Mouse (Mus musculus) c-Kit-positive CD71-positive TER-119-positive erythroid progenitor cells, embryonic 14.5 days (primary cell): Measurements from ENCODE around the gene Csrnp3.

Experiments used
- DNase-seq: peaks from one replicate; pipeline ENCODE4 v3.0.0-alpha.2; 2013; ENCODE audit warnings: low spot score

Gene Csrnp3

DNA sequence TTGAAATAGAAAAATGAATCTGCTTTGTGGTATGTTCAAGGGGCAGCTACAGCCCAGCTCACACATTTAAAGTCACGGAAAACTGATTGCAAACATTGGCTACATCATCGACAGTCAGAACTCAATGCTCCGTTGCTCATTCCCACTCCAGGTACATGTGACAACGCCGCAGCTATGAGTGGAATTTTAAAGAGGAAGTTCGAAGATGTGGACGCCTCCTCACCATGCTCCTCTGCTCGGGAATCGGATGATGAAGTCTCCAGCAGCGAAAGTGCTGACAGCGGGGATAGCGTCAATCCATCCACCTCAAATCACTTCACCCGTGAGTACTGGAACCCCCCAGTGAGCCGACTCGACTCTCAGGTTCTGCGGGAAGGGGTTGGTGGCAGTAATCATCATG lies 103.2 kb downstream of the Csrnp3 start:
- no peak for DNase-seq

DNA sequence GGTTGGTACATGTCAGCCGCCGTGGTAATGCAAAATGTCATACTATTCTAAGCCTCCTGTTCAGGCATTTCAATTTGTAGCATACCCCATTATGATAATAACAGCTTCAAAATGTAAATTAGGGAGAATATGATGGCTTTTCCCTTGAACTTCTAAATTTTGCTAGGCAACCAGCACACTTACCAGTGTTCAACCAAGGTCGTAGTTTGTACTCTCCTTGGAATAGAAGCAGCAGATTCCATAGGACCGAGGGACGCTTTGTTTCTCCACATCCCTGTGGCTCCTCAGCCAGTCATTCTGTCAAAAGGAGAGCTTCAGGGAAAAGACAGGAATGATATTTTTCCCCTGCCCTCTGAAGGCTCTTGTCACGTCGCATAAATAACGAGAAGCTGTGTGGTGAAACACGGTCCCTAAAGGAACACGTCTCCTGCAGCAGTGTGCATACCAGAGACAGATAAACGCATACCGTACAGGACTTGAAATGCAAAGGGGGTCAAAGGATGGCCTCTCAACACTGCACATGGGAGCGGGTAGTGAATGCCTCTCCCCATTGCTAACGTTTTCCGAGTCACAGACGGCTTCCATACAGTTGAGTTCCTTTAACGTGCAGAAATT lies 108.3 kb downstream of the Csrnp3 start:
- no peak for DNase-seq

DNA sequence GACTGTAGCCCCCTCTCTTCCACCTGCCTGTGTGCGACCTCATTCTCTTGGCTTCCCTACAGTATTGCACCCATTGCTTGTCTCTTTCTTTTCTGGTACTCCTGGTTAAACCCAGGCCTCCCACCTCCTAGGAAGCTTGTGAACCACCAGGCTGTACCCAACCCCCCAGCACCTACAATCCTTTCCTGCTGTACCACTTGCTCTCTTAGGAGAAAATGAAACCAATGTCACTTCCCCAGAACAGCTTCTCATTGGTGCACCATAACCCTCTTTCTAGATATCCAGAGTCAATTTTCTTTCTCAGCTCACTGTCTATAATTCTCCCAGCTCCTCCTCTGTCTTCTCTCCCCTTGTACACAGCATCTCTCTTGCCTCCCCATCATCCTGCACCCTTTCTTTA lies 110.2 kb downstream of the Csrnp3 start:
- no peak for DNase-seq

DNA sequence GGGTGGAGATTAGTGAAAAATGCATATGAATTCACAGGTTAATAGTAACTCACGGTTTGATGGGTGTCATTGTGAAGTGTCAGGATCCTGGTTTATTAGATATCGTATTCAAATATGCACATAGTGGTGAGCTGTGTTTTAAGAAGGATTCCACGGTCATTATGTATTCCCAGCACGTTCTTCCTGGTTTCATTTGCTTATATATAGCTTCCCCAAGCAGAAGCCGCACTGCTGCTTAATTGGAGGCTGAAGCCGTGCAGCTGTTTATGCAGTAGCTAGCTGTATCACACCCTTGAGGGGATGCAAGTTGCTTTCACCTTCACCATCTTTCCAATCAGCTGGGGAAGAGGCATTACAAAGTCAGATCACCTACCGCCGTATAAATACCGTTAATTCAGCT lies 111.2 kb downstream of the Csrnp3 start:
- DNase-seq = no peak

DNA sequence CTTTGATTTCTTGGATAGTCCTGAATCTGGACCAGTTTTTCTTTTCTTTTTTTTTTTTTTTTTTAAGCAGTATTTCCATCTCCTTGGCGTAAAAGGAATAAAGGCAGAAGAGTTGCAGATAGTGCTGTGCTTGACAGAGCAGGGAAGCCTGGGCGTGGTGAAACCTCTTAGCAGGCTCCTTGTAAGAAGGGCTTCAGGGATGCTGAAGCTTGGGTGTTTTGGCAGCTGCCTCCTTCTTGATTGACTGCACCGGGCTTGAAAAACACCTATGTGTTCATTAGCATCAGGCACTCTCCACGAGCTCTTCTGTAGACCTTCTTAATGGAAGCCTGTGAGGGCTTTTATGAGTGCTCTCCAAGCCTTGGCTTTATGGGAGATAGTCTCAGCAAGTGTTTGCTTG lies 117.9 kb downstream of the Csrnp3 start:
- DNase-seq = no peak

DNA sequence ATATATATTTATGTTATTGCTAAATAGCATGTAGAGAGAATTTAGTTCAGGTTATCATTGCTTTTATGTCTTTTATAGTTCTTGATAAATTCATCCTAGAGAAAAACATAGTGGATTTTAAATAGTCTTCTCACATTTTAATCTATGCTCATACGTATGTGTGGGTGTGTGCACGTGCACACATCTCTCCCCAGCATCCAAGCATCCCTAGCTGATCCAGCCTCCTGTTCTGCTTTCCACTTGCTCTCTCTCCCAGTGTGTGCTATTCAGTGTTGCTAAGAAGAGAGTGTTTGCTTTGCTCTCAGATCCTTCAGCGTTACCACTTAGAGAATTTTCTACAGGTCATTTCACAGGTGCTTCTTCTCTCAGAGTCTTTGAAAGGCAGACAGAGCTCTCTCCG lies 123.2 kb downstream of the Csrnp3 start:
- no peak for DNase-seq

DNA sequence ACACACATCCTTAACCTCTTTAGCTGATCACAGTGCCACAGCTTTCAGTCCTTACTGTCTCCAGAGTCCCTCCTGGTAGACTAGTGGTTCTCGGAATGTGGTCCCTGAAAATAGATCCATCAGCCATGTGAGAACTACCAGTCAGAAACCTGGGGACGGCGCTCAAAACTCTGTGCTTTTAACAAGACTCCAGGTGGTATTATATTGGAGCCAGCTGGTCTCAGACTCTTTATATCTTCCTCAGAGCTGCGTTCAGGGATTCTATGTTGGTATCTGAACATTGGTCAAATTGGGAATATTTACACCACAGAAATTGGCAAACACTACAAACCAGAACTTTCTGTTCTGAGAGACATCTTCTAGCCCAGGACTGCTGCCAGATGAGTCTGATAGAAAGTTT lies 128.3 kb downstream of the Csrnp3 start:
- no peak for DNase-seq

DNA sequence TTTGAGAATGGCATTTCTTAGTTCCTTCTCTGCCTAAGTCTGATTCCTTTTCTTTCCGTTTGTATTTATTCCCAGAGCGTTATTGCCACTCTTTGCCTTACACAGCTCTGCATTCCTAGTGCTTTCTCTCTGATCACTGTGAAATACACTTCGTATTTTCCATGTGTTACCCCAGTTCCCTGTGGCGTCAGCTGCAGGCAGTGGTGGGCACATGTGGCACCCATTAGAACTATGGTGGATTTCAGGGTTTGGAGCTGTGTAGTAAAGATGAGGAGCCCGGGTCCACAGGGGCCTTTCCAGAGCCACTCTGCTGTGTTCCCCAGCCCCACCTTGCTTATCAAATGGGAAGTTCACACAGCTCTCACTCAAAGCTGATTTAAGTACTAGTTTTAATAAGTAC lies 129.8 kb downstream of the Csrnp3 start:
- DNase-seq = no peak

DNA sequence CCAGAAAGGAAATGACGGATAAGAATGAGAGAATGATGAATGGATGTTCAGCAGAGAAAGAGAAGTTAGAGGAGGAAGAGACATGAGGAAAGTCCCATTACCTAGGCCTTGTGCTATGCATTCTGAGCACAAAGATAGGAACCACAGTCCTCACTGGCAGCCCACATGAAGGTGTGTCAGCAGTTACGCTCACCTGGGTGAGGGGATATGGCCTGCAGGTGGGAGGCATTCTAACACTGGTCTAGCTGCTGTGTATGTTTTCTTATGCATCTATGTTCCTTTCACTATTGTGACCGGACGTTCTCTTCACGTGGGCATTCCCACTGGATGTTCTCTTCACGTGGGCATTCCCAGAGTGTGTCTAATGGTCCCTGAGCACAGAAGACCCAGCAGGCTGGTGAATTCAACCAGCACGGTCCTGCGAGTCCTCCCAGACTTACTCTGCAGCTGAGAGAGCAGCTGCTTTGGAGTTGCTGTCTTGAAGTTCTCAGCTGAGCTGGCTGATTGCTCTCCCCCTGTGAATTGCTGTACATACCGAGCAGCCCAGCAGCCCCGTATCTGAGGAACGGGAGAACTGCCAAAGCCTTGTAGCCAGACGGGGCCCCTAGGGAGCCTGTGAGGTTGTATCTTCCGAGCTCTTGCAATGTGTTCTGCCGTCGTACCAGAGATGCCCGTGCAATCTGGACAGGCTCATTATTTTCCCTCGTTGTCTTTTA lies 133.9 kb downstream of the Csrnp3 start:
- DNase-seq = no peak

DNA sequence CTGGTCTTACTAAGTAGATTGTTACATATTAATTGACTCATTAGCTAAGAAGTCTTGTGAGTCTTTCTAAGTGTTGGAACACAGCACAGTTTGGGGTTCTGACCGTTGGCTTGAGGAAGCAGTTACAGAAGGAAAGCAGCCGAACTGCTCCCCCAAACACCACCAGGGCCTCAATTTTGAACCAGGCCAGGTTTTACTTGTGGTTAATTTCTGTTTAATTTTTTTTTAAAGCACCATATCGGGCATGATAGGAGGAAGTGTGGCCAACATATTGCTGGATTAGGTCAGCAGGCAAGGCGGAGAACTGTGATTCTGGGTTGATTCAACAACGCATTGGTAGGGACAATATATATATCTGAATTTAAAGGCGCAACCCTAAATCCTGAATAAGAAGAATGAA lies 135.9 kb downstream of the Csrnp3 start:
- DNase-seq = no peak

DNA sequence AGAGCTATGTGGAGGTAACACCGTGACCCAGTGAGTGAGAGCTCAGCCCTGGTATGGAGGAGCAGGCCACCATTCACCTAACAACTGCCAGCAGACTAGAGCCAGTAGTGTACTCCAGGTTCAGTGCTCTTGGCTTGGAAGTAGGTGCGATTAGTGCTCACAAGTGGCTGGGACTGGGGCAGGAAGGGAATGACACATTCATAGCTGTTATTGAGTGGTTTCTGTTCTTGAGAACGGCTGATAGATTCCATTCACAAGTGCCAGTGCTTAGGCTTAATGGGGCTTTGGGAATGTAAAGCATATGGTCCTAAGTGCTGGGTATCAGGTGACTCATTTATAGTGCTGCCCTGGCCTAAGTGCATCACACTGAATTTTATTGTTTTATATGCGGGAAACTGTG lies 136.4 kb downstream of the Csrnp3 start:
- no peak for DNase-seq

DNA sequence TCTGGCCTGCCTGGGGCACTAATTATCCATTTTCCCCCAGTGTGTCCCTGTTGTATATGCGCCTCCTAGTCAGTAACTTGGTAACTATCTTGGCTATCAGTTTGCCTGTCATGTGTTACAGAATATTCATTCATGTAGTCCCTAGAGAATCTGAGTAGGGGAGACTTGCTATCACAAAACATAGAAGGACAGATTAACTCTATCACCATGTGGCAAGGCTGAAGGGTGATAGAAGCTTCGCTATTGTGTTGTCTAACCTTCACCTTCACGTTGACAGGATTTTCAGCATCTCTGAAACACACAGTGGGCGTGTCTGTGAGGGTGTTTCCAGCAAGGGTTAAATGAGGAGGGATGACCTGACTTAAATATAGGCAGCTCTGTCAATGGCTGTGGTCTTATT lies 140.1 kb downstream of the Csrnp3 start:
- no peak for DNase-seq

DNA sequence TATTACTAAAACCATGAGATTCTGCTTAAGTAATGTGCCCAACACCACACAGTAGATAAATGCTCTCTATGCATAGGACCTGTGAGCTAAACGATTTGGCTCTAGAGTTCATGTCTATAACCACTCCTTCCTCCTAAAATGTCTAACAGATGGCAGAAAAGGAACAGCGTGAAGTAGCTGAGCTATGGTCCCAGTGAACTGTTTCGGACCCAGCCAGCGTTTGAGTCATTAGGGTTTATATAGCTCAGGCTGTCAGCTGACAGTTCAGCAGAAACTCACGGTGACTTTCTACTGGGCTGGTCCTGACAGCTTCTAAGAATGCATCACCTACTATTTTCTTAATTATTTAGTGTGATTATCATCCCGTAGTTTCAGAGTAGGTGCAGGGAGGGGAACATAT lies 141.5 kb downstream of the Csrnp3 start:
- no peak for DNase-seq

DNA sequence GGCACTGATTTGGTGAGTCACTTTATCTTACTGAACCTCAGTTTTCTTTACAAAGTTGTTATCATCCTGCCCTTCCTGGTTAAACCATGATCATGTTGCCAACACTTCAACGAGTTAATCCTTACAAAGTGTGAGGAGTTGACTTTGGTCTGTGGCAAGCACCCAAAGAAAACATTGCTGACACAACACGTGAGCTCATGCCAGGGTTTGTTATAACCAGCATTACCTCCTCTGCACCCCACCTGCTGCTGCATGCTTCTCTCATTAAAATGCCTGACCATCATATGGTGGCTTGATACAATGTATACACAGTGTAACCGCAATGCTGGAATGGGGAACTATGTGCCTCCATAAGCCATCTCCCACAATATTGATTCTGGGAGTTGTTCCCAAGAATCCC lies 142.0 kb downstream of the Csrnp3 start:
- DNase-seq = no peak

DNA sequence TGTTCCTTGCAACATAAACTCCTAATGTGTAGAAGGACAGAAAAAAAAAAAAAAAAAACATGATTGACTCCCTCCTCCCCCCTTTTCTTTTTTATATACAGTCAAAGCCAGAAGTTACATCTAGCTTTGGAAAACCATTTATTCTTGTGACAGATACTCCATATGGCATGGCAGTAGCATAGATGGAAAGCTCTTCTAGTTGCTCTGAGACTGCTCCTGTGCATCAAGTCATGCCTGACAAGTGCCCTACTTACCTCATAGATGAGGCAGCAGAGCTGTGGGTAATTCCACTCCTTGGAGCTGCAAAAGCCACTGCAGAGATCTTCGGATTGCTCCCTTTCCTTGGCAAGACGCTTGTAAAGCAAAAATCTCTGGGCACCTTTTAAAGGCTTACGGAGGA lies 143.2 kb downstream of the Csrnp3 start:
- DNase-seq = no peak

DNA sequence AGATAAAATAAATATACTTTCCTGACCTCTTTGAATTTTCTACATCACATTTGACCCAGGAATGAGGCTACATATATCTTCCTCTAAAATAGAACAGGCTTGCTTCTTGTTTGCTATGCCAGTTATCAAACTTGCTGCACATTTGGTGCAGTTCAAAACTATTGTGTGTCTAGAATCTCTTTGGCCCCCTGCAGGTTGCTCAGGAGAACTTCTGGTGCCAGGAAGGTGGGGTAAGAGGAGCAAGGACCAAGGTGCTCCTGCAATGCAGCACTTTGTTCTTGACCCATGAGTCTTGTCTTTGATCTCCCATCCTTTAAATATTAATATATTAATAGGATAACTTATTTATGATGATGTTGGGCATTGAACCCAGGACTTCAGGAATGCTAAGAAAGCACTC lies 144.5 kb downstream of the Csrnp3 start:
- no peak for DNase-seq

DNA sequence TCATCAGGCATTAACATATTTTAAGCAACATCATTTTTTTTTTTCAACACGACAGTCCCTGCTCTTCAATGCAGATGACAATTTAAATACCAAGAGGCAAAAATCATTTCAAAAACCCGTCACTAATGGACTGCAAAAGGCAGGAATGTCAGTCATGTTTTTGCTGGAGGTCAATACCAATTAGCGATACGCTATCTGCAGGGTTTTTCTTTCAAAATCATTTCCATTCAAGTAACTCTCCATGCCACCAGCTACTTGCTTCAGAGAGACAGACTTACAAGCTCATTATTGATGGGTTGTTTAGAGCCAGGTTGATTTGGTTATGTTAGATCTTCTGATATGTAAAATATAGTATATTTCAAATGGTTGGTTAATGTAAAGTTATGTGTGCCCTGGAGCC lies 145.2 kb downstream of the Csrnp3 start:
- no peak for DNase-seq

DNA sequence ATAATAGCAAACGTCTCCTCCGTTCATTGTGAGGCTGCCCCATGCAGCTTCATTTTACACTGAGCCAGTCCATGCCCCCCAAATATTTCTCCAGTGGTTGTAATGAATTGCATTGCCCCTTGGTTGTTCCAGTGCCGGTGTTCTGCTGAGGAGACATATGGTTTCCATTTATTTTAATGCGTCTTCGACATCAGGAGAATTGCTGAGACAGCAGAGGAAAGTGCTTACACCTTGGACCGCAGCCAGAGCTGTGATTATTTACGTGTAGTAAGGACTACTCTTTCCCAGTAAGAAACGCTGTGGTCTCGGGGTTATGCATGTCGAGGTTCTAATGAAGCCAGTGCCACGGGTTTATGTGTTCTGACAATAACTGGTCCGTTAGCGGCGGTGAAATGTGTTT lies 147.8 kb downstream of the Csrnp3 start:
- no peak for DNase-seq

DNA sequence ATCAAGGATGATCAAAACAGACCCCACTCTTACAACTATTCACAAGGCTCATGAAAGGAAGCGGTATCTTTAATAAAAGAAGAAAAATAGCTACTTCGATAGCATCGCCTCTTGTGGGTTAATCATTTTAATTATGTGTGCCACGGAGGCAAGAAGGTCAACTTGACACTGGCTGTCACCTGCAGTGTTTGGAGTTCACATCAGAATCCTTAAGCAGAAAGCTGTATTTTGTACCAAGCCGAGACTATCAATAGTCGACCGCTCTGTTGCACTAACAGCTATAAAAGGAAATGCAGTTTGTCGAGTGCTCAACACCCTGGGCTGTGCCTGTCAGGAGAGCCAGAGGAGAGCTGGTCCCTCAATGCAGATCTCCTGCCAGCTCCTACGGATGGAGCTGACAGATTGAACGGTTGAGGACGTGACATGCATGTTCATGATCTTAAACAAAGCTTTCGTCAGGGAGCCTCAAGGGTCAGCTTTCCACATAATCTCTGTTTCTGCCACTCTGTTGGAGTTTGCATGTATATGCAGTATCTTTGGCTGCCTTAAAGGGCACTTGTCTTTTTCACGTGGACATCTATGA lies 149.4 kb downstream of the Csrnp3 start:
- no peak for DNase-seq

DNA sequence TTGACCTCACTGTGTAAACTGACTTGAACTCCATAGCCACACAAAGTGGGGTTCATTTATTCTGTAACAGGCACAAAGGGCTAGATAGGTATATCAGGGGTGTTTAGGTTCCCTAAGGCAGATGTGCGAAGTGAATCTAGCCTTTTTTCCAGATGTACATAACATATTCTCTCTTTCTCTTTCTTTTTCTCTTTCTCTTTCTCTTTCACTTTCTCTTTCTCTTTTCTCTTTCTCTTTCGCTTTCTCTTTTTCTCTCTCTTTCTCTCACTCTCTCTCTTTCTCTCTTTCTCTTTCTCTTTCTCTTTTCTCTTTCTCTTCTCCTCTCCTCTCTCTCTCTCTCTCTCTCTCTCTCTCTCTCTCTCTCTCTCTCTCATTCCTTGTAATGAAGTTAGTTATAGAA lies 153.2 kb downstream of the Csrnp3 start:
- DNase-seq = no peak

DNA sequence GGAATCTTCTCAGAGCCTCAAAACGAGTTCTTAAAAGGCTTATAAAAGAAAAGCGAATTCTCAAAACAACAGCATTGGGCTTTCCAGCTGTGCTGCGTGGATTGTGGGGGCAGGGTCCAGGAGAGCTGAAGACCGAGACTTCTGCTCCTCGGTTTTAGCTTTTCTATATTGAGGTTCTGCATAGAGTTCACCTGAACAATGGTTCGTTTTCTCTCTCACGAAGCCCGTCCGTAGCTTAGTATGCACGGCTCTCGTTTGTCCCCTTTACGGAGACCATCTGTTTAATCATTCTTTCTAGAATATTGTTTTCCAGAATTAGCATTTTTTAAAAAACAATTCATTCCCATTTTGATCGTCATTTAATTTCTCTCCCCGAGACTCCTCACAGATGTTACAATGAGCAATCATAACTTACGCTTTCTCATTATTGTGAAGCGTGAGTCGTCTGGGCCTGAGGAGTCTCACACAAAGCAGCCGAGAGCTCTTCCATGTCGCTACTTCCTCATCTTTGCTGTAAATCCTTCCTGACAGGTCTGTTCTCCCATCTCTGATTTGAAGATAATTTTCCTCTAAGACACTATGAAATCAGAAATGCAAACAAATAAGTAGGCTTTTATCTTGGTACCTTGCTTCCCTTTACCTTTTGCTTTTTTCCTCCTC lies 163.6 kb downstream of the Csrnp3 start:
- DNase-seq = no peak

DNA sequence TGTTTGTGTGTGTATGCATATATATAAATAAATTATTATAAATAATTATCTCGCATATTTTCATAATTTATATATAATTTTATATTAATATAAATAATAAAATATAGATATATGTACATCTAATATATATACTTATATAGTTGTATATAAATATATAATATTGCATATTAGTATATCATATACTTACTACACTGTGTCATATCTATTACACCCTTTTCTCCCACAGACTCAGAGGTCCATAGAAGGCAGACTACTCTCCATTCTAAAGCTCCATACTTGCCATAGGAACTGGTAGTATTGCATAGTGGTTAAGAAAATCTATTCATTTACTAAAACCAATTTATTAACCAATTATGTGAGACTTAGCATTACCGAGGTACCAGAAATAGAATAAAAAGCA lies 164.1 kb downstream of the Csrnp3 start:
- no peak for DNase-seq

DNA sequence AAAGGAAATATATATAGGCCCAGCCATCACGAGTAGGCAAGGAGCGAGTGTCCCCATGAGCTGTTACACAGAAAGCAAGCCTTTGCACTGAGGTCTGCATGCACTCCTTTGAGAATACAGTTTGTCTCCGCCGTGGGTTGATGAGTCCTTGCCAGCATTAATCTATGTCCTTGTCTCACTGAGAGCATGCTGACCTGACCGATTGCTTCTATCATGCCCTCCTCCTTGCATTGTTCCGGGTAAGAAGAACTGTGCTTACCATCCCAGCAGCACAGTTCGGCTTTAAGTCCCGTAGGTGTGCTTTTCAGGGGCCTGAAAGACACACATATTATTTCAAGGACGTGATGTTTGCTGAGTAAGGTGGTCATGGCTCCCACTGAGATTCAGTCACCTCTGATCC lies 173.1 kb downstream of the Csrnp3 start:
- no peak for DNase-seq
